Mouse (Mus musculus): Measurements from ENCODE around the gene Slc5a10. TPM values are rescaled to one million over a fixed set of nuclear protein-coding genes. Genes with fewer than 3 reads are reported as not detected.

The Slc5a10 gene
- polyA plus RNA-seq (2016; fragmentation: Nextera tagmentation; extraction: Ambion mirVana), result not detected in 2 replicates

DNA sequence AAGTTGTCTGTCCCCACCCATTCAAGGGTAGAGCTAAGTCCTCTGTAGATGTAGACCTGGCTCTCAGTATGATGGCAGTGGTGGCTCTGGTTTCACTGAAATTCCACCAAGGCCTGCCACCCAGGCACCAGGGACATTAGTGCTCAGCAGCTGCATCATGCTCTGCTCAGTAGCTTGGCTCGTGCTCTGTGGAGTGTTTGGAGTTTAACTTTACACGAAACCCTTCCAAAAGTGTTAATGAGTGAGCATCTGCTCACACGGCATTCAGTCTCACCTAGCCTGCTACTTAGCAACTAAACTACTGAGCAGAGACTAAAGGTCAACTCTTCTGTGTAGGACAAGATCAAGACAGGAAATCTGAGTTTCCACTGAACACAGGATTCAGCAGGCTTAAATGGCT lies at the start of gene Slc5a10:
Slc5a10 (minus strand) TSS at position 191 of the 400 bp plus-strand sequence.
- H3K4me3 ChIP-seq (replicated peaks), result no peak within 1 kb of the TSS
- ATAC-seq (ENCODE audit: low FRiP score), result no peak
- H3K4me2 ChIP-seq, result no peak within 1 kb of the TSS
- H3K36me3 ChIP-seq (replicated peaks), result no peaks in the 10 kb centered on the region
- H3K4me1 ChIP-seq, result no peaks in the 10 kb centered on the region
- no peak within 1 kb of the TSS for H3K27ac ChIP-seq
- H3K27me3 ChIP-seq, result no peaks in the 10 kb centered on the region
- H3K9me3 ChIP-seq, result no peaks in the 10 kb centered on the region
- no peak within 1 kb of the TSS for H3K9ac ChIP-seq
- WGBS, result 76% methylated on average over 3 of the region's 3 CpGs

DNA sequence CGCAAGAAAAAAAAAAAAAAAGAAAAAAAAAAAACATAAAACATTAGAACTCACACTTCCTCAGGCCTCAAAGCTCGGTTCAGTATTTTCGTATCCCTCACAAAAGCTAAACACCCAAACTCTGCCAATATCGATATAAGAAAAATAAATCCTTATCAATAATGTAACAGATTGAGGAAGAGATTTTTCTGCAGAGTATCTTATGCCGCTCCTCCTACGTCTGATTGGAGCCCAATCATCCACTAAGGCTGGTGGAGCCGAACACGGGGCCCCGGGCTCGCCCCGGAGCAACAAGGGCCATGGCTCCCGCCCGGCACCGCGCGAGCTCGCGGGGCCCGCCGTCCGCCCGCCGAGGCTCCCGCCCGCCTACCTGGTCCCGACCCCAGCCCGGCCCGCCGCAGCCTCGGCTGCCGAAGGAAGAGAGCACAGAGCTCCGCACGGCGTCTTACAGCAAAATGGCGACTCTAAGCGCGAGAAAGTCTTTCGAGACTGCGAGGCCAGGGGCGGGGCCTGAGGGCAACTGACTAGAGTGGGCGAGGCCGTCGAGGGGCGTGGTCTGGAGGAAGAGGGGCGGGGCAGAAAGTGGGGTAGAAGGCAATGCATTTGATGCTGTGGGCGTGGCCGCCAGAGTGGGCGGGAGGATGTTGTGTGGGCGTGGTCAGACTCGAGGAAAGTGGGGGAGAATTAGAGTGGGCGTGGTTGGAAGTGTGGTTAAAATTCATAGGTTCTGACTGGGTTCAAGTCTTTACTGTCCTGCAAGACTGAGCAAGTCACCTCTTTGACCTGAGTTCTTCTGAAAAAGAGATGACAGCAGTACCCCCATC lies 41.2 kb upstream of the Slc5a10 start, which contains the start of gene Prpsap2:
Prpsap2 (minus strand) TSS at position 505 of the 824 bp plus-strand sequence.
- ATAC-seq (ENCODE audit: low FRiP score), result peak; percentile 95
- peak within 1 kb of the TSS; percentile 90 for H3K27ac ChIP-seq
- H3K27me3 ChIP-seq, result no peaks in the 10 kb centered on the region
- peak within 1 kb of the TSS; percentile 66 for H3K4me3 ChIP-seq (replicated peaks)
- H3K4me2 ChIP-seq, result peak within 1 kb of the TSS; percentile 65
- H3K4me1 ChIP-seq, result peaks cover 10% of the 10 kb centered on the region
- under 1% methylated on average over 51 of the region's 51 CpGs for WGBS
- H3K36me3 ChIP-seq (replicated peaks), result peaks cover 3% of the 10 kb centered on the region; the same call in 1 of the 2 replicates
- H3K9me3 ChIP-seq, result no peaks in the 10 kb centered on the region
- H3K9ac ChIP-seq, result peak within 1 kb of the TSS; percentile 82

DNA sequence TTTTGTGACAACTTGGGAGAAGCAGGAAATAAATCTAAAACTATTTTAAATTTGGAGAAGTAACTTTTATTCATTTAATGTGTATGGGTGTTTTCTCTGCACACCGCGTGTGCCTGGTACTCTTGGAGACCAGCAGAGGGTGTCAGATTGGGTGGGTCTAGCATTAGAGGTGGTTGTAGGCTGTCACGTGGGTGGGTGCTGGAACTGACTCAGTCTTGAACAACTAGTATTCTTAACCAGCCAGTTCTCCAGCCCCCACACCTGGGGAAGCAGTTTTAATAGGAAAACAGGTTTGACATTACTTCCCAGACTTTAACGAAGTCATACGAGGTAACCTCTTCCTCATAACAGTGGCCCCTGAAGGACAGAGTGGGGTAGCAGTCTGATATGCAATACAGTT lies 39.9 kb upstream of the Slc5a10 start:
- Histone ChIP-seq H3K27me3 (no peaks in the 10 kb centered on the region), H3K4me3 (replicated peaks) (peak overlapping the region; percentile 66), H3K27ac (no peak overlapping the region), H3K4me2 (peak overlapping the region; percentile 65), H3K9ac (no peak overlapping the region), H3K9me3 (no peaks in the 10 kb centered on the region), H3K36me3 (replicated peaks) (peaks cover 15% of the 10 kb centered on the region), H3K4me1 (peaks cover 10% of the 10 kb centered on the region)
- 77% methylated on average over 5 of the region's 5 CpGs for WGBS
- ATAC-seq (ENCODE audit: low FRiP score), result no peak

DNA sequence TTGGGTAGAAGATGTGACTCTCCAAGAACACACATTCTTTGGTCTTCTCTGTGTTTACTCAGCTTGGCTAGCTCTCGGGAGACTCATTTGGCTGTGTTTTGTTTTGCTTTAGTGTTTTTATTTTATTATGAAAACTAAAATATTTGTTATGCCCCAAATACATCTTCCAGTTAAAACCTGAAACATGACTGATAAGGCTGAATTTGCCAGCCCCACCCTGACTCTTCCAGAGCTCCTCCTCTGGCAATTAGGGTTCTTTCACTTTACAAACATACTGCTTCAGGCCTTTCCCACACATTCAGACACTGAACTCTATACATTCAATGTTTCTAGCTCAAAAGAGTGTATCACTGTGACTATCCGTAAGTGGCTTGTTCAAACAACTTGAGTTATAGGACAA lies 36.5 kb upstream of the Slc5a10 start:
- Histone ChIP-seq H3K9ac (no peak overlapping the region), H3K9me3 (no peaks in the 10 kb centered on the region), H3K4me2 (no peak overlapping the region), H3K4me3 (replicated peaks) (no peak overlapping the region), H3K27ac (no peak overlapping the region), H3K27me3 (no peaks in the 10 kb centered on the region), H3K4me1 (peaks cover 10% of the 10 kb centered on the region), H3K36me3 (replicated peaks) (peaks cover 43% of the 10 kb centered on the region)
- no peak for ATAC-seq (ENCODE audit: low FRiP score)
- WGBS, result 92% methylated on average over 2 of the region's 2 CpGs

DNA sequence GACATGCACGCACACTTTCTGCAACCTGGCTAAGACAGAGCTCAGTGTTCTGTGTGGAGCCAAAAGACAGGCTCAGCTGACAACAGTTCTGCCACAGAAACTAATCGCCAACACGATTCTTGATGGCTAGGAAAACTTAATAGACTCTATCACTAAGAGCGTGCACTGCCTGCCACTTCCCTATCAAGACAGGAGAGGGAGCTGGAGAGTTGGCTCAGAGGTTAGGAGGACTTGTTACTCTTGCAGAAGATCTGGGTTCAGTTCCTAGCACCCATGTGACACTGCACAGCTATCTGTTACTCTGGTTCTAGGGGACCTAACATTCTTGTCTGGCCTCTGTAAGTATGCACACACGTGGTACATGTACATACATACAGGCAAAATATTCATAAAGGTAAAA lies 31.0 kb upstream of the Slc5a10 start:
- WGBS, result 75% methylated on average over 5 of the region's 5 CpGs
- peaks cover 82% of the 10 kb centered on the region for H3K36me3 ChIP-seq (replicated peaks)

DNA sequence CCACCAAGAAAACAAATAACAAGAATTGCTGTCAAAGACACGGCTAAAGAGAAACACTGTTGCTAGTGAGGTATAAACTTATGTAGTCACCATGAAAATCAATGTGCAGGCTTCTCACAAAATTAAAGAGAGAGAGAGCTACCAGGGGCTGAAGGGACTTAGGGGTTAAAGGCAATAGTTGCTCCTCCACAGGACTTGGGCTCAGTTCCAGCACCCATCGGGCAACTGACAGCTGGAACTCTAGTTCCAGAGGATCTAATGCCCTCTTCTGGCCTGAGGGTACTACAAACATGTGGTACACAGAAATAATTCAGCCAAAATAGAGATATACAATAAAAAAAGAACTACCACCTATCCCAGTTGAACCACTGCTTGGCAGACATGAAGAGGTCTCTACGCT lies 26.5 kb upstream of the Slc5a10 start:
- no peak for ATAC-seq (ENCODE audit: low FRiP score)

More for the DNA sequence above, 31.0 kb upstream of the Slc5a10 start:
- H3K4me3 ChIP-seq (replicated peaks), result no peak overlapping the region
- H3K27me3 ChIP-seq, result no peaks in the 10 kb centered on the region
- no peaks in the 10 kb centered on the region for H3K4me1 ChIP-seq
- H3K9ac ChIP-seq, result no peak overlapping the region
- no peaks in the 10 kb centered on the region for H3K9me3 ChIP-seq
- no peak overlapping the region for H3K4me2 ChIP-seq
- no peak for ATAC-seq (ENCODE audit: low FRiP score)
- no peak overlapping the region for H3K27ac ChIP-seq

DNA sequence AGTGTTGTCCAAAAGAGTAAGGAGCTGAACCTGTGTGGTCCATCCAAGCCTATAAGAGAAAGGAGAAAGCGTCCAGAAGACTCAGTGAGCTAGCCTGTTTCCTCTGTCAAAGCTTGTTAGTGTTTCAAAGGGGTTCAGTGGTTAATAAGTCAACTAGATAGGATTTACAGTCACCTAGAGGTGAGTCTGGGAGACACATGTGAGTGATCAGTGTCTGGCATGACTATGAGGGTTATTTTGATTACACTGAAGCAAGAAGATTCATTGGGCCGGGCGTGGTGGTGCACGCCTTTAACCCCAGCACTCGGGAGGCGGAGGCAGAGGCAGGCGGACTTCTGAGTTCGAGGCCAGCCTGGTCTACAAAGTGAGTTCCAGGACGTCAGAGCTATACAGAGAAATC lies 25.2 kb upstream of the Slc5a10 start:
- 96% methylated on average over 9 of the region's 9 CpGs for WGBS
- no peaks in the 10 kb centered on the region for H3K27me3 ChIP-seq
- 0 out of 2 replicates have a peak, but pooled peaks cover 4% of the 10 kb centered on the region for H3K4me1 ChIP-seq
- peaks cover 77% of the 10 kb centered on the region for H3K36me3 ChIP-seq (replicated peaks)
- no peaks in the 10 kb centered on the region for H3K9me3 ChIP-seq
- H3K4me3 ChIP-seq (replicated peaks), result no peak overlapping the region
- no peak overlapping the region for H3K27ac ChIP-seq
- no peak overlapping the region for H3K4me2 ChIP-seq
- ATAC-seq (ENCODE audit: low FRiP score), result no peak
- no peak overlapping the region for H3K9ac ChIP-seq

More for the DNA sequence above, 26.5 kb upstream of the Slc5a10 start:
- Histone ChIP-seq H3K27me3 (no peaks in the 10 kb centered on the region), H3K9ac (no peak overlapping the region), H3K4me3 (replicated peaks) (no peak overlapping the region), H3K27ac (no peak overlapping the region), H3K36me3 (replicated peaks) (peaks cover 77% of the 10 kb centered on the region), H3K9me3 (no peaks in the 10 kb centered on the region), H3K4me1 (0 out of 2 replicates have a peak, but pooled peaks cover 4% of the 10 kb centered on the region), H3K4me2 (no peak overlapping the region)
- 79% methylated on average over 3 of the region's 3 CpGs for WGBS

DNA sequence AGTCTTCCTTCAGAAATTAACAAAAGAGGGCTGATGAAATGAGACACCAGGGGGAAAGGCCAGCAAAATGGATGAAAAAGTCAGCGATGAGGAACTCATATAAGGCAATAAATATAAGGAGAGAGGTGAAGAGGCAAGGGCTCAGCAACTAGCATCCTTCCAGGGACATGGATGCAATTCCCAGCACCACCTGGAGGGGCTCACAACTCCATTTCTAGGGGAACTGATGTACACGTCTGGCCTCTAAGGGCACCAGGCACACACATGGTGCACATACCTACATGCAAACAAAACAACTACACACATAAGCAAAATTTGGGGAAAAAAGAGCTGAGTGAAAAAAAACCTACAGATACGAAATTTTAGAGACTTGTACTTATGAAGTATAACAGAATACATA lies 23.8 kb upstream of the Slc5a10 start:
- Histone ChIP-seq H3K4me3 (replicated peaks) (no peak overlapping the region), H3K9me3 (no peaks in the 10 kb centered on the region), H3K4me1 (0 out of 2 replicates have a peak, but pooled peaks cover 4% of the 10 kb centered on the region), H3K36me3 (replicated peaks) (peaks cover 79% of the 10 kb centered on the region), H3K9ac (no peak overlapping the region), H3K4me2 (no peak overlapping the region), H3K27me3 (no peaks in the 10 kb centered on the region), H3K27ac (no peak overlapping the region)
- ATAC-seq (ENCODE audit: low FRiP score), result no peak
- WGBS, result 75% methylated on average over 3 of the region's 3 CpGs

DNA sequence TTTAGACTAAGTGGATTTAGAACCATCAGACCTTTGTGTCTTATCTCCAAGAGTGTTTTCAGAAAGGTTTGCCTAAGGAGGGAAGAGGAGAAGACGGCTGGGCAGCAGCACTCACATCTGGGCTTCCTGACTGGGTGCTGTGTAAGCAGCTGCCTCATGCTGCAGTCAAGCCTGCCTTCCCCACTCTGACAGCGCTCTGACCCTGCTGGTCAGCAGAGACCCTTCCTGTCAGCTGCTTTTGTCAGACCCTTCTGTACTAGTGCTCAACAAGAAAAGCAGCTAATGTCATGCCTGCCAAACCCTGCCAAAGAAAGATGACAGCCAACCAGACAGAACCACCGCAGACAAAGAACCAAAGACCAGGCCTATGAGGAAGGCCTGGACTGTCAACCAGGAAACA lies 23.1 kb upstream of the Slc5a10 start:
- H3K27ac ChIP-seq, result no peak overlapping the region
- H3K4me2 ChIP-seq, result no peak overlapping the region
- H3K4me1 ChIP-seq, result 0 out of 2 replicates have a peak, but pooled peaks cover 4% of the 10 kb centered on the region
- H3K9ac ChIP-seq, result no peak overlapping the region
- 85% methylated on average over 3 of the region's 3 CpGs for WGBS
- H3K4me3 ChIP-seq (replicated peaks), result no peak overlapping the region
- no peak for ATAC-seq (ENCODE audit: low FRiP score)
- H3K9me3 ChIP-seq, result no peaks in the 10 kb centered on the region
- peaks cover 79% of the 10 kb centered on the region for H3K36me3 ChIP-seq (replicated peaks)
- H3K27me3 ChIP-seq, result no peaks in the 10 kb centered on the region

DNA sequence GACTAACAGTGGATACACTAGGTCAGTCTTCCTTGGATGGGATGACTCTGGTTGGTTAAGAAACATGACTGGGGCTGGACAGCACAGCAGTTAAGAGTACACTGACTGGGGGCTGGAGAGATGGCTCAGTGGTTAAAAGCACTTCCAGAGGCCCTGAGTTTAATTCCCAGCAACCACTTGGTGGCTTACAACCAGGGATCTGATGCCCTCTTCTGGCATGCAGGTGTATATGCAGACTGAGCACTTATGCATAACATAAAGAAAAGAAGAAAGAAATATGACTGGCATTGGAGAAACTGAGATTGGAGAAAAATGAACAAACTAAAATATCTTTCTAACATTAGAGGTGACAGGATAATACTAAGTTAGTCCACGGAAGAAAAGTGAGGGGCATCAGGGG lies 19.9 kb upstream of the Slc5a10 start:
- no peak overlapping the region for H3K27ac ChIP-seq
- no peak overlapping the region for H3K4me3 ChIP-seq (replicated peaks)
- H3K4me2 ChIP-seq, result no peak overlapping the region
- H3K9ac ChIP-seq, result no peak overlapping the region
- no peak for ATAC-seq (ENCODE audit: low FRiP score)
- no peaks in the 10 kb centered on the region for H3K27me3 ChIP-seq
- no peaks in the 10 kb centered on the region for H3K9me3 ChIP-seq
- 92% methylated on average over 1 of the region's 1 CpGs for WGBS
- peaks cover 86% of the 10 kb centered on the region for H3K36me3 ChIP-seq (replicated peaks)
- H3K4me1 ChIP-seq, result 0 out of 2 replicates have a peak, but pooled peaks cover 4% of the 10 kb centered on the region

DNA sequence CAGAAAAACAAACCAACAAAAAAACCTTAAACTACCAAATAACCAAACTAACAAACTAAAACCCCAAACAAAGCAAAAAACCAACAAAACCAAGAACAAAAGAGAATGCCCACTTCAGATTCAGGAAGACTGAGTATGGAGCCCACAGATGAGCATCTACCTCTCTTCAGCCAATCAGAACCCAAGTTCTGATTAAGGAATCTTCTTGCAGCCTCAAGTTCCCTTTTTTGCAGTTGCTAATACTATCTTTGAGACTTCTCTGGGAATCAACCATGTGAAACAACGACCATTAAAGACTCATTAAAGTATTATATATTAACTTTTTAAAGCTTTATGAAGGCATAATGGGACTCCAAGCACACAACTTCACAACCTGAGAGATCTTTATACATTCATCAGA lies 16.7 kb upstream of the Slc5a10 start:
- H3K4me3 ChIP-seq (replicated peaks), result no peak overlapping the region
- peaks cover 91% of the 10 kb centered on the region for H3K36me3 ChIP-seq (replicated peaks)
- no peaks in the 10 kb centered on the region for H3K27me3 ChIP-seq
- no peaks in the 10 kb centered on the region for H3K4me1 ChIP-seq
- WGBS, result 100% methylated on average over 1 of the region's 1 CpGs
- ATAC-seq (ENCODE audit: low FRiP score), result no peak
- no peak overlapping the region for H3K4me2 ChIP-seq
- H3K9me3 ChIP-seq, result no peaks in the 10 kb centered on the region
- H3K27ac ChIP-seq, result no peak overlapping the region
- no peak overlapping the region for H3K9ac ChIP-seq

DNA sequence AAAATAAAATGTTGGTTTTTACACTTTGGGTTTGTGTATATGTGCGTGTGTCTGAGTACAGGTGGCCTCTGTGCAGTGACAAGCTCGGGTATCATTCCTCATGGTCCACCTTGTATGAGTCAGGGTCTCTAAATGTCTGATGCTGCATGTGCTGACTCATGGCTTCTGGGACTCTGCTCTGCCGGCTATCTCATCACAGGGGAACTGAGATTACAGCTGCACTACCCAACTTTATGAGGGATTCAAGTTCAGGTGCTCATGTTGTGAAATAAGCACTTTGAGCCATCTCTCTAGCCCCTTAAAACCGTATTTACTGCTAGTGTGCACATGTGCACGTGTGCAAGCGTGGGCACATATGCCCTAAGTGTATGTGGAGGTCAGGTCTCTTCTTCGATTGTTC lies 12.0 kb upstream of the Slc5a10 start:
- H3K9me3 ChIP-seq, result no peaks in the 10 kb centered on the region
- H3K36me3 ChIP-seq (replicated peaks), result peaks cover 89% of the 10 kb centered on the region
- H3K9ac ChIP-seq, result no peak overlapping the region
- H3K4me3 ChIP-seq (replicated peaks), result no peak overlapping the region
- H3K4me1 ChIP-seq, result no peaks in the 10 kb centered on the region
- no peaks in the 10 kb centered on the region for H3K27me3 ChIP-seq
- ATAC-seq (ENCODE audit: low FRiP score), result no peak
- no peak overlapping the region for H3K4me2 ChIP-seq
- WGBS, result 89% methylated on average over 7 of the region's 7 CpGs
- H3K27ac ChIP-seq, result no peak overlapping the region

DNA sequence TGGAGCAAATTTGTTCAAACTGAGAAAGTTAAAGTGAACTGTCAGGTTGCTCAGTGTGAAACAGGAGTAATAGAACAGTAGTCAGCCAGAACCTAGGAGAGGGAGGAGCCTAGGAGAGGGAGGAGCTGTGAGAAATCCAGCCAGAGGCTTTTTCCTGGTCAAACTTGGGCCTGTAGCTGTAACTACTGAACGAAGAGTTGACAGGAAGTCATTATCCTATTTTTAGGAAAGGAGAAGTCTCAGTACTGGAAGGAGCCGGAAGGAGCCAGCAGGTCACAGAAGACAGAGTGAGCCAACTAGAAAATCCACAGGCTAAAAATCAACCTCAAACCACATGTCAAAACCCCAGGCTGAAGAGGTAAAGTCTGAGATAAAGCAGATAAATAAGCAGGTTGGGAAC lies 7.4 kb upstream of the Slc5a10 start:
- no peak overlapping the region for H3K4me3 ChIP-seq (replicated peaks)
- H3K9ac ChIP-seq, result no peak overlapping the region
- no peaks in the 10 kb centered on the region for H3K9me3 ChIP-seq
- H3K4me1 ChIP-seq, result no peaks in the 10 kb centered on the region
- no peaks in the 10 kb centered on the region for H3K27me3 ChIP-seq
- H3K36me3 ChIP-seq (replicated peaks), result peaks cover 65% of the 10 kb centered on the region
- no peak overlapping the region for H3K4me2 ChIP-seq
- ATAC-seq (ENCODE audit: low FRiP score), result no peak
- no peak overlapping the region for H3K27ac ChIP-seq
- 93% methylated on average over 2 of the region's 2 CpGs for WGBS
